Mouse (Mus musculus): ENCODE measurements at regions not wholly inside any gene's neighbourhood (a gene's known extent, or its start where the extent isn't known, plus 50 kb on each side); places are given as distances from the start of the nearest gene placed in this dataset.
"Not testable (repeated sequence)": the region's sequence is repeated elsewhere in the genome, so short reads cannot be mapped to it uniquely, and the experiment has no call there.

DNA sequence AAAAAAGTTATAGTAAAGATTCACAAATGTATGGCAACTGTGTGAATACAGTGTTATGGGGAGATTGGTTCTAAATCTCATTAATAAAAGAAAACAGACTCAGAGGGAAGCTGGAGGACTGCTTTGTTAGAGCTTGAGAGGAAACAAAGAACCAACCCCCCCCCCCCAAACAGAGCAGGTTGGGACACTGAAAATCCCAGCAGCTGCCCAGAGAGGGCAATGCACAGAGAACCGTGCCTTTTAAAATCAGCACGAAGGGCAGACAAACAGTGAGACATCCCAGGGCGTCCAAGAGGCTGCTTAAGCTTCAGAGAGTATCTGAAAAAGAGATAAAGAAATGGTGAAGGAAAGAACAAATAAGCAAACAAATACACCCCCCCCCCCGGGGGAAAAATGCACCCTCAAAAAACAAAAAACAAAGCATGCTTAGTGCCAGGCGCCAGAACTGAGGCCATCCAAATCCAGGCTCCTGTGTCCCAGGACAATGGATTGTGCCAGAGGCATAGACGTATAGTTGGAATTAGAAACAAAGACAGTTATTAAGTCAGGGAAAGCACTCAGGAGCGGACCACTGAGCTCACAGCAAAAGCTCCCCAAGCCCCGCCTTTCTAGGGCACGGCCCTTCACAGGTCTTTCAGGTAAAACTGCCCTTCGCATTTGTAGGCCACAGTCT is 215.7 kb downstream of the Dact1 start:
- DNase-seq (ENCODE audit: low spot score in 2 of 2) = no peak

DNA sequence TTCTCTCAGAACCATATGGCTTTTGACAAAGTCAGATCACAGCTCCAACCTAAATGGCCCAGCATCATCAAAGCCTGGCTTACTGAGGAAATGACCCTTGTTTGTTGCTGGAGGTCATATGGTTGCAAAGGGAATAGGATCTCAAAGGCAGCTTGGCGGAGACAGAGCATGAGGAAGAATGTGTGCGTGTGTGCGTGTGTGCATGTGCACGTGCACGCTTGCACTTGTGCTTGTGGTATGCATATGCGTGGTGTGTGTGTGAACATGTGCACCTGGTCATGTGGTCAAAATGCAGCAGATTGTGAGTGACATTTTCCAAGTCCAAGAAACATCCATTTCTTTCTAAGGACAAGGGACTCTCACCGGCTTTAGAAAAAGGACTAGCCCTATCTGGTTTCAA is 216.9 kb downstream of the Dact1 start:
- DNase-seq (ENCODE audit: low spot score in 2 of 2) = no peak

DNA sequence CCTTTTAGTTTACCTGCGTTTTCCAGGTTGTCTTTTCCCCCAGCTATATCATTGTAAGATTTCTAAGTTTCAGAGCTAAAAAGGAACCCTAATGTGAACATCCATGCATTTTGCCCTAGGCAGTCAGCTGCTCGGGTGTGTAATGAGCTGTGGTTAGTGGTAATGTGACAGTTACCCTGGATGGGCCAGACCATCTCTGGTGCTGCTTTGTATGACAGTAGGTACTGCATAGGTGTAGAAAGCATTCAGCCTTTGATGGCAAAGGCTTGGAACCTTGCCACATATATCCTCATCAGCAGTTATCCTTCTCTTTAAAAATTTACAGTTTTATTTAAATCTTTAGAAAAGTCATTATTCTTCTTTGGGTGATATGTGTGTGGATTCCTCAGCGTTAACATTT is 222.5 kb downstream of the Dact1 start:
- no peak for DNase-seq (ENCODE audit: low spot score in 2 of 2)

DNA sequence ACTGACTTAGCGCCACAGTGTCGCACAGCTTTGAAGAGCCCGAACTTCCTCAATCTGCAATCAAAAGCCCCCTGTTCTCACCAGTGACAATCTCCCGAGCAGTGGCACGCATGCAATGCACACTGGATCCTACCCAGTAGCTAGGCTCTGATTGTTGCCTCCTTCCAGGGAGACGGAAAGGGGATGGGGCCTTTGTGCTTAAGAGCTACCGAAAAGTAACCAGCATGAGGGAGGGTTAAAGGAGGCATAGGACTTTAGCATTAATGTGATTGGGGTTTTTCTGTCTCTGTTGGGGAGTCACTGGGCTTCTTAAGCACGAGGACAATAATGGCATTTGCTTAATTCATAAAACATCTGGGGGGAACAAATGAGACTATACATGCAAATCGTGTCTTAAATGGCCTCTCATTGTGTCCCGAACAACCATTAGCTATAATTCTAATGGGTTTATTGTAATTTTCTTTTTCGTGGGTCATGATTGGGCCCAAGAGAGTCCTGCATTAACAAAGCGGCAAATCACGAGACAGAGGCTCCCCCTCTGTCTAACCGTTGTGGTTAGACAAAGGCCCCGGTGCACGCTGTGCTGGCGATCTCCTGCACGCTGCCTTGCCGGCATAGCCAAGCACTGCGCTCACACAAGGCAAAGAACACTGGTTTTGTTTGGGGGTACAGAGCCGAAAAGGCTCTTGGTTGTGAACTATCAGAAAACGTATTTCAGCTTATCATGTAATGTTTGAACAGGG is 223.2 kb downstream of the Dact1 start:
- no peak for DNase-seq (ENCODE audit: low spot score in 2 of 2)

DNA sequence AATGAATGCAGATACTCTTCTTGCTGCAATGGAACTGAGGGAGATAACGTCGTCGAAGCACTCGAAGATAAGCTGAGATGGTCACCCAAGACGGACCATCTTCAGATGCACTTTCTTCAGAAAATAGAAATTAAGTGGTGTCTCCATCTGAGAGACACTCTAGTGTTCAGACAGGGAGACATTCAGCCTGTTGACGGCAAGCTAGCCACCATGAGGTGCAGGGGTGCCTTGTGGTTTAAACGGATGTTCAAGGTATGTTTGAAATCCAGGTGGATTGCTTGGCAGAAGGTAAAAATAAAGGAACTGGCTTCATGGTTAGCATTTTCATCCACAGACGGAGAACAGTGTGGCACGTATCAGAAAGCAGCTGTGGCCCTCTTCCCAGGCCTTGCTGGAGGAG is 224.0 kb downstream of the Dact1 start:
- no peak for DNase-seq (ENCODE audit: low spot score in 2 of 2)

DNA sequence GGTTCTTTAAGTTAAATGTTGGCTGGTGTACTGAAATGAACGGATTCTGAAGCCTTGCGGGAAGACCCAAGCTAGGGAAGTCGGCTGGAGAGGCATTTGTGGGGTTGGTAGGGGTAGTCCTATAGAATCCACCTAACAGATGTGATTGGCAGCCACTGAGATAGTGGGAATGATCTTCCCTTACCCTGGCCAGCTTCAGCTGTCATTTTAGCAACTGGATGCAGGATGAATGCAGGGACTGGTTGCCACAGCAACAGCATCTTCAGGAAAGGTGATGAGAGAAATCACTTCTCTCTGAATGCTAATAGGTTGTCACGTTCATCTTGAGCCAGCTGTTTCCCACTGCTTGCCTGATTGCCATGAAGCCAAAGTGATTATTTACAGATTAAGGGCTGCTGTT is 224.5 kb downstream of the Dact1 start:
- DNase-seq (ENCODE audit: low spot score in 2 of 2) = no peak

DNA sequence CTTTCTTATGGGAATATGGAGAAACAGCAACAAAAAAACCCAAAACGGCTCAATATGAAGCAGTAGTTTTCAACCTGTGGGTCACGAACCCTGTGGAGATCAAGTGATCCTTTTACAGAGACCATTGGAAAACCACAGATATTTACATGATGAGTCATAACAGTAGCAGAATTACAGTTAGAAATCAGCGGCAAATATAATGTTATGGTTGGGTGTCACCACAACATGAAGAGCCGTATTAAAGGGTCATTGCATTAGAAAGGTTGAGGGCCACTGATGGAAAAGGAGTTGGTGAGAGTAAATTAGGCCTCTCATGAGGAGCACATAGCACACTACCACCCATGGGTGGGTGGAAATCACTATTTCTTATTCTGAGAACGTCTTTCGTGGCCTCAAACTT is 225.6 kb downstream of the Dact1 start:
- DNase-seq (ENCODE audit: low spot score in 2 of 2) = no peak

DNA sequence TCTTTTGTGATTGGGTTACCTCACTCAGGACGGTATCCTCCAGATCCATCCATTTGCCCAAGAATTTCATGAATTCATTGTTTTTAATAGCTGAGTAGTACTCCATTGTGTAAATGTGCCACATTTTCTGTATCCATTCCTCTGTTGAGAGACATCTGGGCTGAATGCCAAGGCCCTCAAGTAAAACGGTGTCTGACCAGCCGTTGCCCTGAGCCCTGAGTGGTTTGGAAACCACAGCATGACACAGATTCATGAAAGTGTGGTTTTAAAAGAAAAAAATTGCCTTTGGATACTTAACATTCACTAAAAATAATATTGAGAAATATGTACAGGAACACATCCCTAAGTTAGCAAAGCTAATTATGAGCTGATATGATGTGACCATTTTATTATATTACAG is 226.1 kb downstream of the Dact1 start:
- not testable (repeated sequence) for DNase-seq (ENCODE audit: low spot score in 2 of 2)

DNA sequence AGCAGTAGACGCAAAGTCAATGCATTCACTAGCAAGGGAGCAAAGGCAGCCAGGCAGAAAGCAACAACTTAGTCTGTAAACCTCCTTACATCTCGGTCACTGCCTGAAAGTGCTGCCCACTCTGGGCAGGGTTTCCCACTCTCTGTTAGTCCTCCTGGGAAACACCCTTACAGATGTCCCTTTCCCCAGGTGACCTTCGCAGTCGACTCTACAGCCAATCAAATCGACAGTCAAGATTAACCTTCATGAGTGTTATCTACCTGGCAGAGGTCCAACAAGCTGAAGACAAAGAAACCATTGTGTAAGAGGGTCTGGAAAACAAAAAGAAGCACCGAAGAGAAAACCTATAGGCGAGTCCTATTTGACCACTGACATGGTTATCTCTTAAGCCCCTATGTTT is 229.0 kb downstream of the Dact1 start:
- DNase-seq (ENCODE audit: low spot score in 2 of 2) = no peak

DNA sequence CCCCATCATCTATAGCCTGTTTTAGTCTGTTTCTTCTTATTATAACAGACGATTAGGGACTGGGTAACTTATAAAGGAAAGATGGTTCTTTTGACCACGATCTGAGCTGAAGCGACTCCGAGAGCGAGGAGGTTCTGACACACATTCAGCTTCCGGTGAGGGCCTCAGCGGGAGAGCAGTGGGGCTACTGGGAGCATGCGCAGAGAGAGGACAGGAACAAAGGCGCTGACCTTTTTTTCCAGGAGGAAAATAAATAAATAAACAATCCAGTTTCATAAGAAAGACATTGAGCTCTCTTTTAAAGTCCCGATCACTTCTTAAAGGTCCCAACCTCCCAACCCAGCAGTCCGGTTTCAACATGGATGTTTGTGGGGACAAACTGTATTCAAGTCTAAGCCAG is 230.6 kb downstream of the Dact1 start:
- DNase-seq (ENCODE audit: low spot score in 2 of 2) = no peak

DNA sequence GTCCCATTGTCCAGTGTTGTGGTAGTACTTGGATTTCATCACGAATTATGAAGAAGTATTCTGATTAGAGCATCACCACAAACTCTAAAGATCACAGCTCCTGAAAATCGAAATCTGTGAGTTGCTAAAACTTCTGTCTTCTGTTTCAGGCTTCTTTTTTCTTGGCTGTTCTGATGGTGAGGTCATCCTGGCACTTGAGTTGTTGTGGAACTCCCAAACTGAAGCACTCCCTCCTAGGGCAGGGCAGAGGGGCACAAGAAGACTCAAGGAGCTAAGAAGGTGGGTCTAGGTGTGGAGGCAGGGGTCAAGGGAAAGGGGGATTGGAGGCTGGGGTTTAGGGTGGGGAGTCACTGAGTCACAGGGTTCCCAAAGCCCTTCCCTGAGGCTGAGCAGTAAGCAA is 232.3 kb downstream of the Dact1 start:
- DNase-seq (ENCODE audit: low spot score in 2 of 2) = peak in 1 of 2 experiments; percentile 23

DNA sequence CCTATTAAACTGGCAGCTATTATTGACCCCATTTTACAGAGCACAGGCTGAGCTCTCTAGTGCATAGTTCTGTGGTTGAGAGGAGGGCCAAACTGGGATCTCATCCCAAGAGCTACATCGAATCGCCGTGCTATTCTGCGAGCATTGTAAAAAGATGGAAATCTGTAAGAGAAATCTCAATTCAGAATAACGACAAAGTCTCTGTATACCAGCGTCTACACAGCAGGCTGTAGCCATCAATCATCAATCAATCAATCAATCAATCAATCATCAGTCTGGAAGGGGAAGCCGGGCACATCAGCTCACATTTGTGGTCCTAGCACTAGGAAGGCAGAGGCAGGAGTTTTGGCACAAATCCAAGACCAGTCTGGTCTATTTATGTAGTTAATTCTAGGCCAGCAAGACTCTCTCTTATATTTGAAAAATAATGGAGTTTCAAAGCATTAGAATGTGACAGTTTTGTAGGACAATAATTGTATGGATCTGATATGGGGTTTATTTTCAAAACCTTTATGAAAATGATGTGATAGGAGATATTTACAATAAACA is 234.0 kb downstream of the Dact1 start:
- no peak for DNase-seq (ENCODE audit: low spot score in 2 of 2)

DNA sequence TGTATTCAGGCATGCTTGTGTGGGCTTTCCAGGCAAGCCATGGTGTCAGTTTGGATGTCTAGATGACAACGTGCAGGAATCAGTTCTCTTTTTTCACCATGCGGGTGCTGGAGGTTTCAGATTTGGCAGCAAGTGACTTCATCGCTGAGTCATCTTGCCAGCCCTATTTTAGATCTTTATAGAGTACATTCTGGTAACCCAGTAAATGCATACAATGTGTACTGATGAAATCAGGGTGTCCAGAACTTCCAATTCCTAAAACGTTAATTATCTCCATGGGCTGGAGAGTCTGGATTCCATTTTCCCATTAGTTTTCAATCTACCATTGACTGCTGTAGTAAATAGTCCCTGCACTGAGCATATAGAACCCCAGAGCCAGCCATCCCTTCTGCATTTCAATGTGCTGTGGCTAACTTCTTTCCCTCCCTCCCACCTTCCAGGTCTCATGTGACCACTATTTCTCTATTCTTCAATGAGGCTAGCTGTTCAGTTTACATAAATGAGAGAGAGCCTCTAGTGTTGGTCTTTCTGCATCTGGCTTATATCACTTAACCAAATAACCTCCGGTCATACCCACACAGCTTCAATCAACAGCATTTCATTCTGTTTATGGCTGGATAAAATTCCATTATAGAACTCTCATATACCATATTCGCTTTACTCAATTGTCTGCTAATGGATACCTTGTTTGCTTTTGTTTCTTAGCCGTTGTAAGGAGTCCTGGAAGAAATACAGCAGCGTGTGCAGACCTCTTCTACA is 234.9 kb downstream of the Dact1 start:
- DNase-seq (ENCODE audit: low spot score in 2 of 2) = no peak

DNA sequence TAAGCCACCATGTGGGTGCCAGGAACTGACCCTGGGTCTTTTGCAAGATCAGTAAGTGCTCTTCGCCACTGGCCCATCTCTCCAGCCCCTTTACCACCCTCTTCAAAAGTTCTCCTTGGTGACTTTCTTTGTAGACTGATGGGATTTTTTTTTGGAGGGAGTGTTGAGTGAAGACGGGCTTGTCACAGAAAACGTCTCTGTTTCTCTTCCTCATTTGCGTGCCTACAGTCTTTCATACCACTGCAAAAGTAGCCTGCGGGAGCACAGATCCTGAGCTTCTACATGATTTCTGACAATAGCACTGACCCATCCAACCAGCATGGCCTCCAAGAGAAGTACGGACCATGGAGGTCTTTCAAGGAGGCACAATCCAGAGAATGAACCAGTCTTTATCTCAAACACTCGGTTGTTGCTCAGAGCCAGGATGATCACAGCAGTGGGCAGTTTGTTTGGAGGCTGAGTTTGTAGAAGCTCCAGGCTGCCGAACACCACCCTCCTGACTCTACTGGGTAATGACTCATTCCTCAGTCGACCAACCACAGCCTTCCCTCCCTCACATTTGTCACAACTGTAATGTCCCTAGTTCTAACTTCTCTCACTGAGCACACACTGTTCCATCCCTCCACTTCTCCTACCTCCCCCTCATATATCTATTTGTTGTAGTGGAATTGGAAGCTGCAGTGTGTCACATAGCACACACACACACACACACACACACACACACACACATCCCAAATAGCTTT is 237.0 kb downstream of the Dact1 start:
- DNase-seq (ENCODE audit: low spot score in 2 of 2) = no peak

DNA sequence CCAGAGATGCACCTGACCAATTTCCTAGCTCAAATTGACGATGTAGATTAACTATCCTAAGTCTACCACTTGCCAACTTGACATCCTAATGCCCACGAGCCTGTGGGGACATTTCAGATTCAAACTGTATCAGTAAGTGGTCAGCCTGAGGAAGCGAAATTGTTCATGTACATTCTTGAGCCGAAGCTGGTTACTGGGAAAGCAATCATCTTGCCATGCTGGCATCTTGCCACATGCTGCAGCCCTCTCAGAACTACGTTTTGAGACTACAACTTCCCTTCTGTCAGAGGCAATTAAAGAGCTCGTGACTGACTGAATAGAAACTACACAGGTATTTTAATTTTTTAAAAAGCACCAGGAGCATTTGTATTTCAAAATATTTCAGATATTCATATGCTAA is 239.7 kb downstream of the Dact1 start:
- no peak for DNase-seq (ENCODE audit: low spot score in 2 of 2)

DNA sequence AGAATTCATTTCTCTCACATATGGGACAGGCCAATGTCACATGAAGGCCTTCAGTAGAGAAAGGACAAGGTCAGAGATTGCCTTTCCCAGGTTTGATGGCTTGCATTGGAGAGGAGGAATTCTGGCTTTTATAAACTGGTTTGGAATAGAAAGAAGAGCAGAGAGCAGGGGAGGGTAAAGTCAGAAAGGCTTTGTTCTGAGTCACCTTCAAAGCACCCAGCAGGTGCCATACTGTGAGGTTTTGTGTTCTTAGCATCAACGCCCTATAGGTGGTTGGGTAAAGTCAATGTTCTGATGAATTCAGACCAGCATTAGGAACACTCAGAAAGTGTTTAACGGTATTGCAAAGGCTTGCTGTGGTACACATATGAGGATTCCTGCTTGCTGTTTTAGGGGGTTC is 244.5 kb downstream of the Dact1 start:
- no peak for DNase-seq (ENCODE audit: low spot score in 2 of 2)

DNA sequence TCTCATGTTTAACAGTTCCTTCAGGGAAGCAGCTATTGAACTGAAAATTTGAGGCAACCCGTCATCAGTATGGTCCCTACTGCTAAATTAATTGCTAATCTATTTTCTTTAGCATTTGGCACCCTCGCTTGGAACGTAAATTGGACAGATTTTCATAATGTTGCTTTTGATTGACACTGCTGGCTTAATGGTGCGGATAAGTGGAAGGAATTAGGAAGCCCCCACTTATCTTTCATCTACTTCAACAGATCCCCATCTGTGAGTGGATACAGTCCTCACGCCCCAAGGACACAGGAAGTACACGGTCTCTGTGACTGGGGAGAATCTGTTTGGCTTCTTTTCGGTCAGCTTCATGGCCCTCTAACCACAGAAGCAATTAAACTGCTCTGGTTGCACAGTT is 251.6 kb downstream of the Dact1 start:
- no peak for DNase-seq (ENCODE audit: low spot score in 2 of 2)

DNA sequence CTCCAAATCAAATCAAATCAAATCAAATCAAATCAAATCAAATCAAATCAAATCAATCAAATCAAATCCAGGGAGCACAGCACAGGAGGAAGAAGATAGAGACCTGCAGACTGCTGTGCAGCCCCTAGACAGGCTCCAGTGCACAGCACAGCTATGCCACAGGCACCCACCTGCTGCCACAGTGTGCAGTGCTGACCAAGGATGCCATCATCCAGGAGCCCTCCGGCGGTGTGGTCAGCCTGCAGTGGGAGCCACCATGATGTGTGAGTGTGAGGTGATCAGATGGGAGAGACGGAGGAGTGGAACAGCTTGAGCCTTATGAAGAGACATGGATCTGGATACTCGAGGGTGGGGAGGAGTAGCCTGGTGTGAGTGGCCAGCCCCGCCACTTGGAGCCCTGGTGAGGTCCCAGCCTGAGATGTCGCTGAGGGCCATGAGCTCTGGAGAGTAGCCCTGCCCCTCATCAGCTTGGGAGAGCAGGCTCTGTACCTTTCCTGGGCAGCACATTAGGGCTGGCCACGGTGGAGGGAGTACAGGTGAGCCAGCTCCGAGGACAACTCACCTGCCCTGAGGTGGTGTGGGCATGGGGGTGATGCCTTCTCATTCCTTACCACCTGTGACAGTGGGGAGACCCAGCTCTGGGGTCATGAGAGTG is 252.4 kb downstream of the Dact1 start:
- no peak for DNase-seq (ENCODE audit: low spot score in 2 of 2)

DNA sequence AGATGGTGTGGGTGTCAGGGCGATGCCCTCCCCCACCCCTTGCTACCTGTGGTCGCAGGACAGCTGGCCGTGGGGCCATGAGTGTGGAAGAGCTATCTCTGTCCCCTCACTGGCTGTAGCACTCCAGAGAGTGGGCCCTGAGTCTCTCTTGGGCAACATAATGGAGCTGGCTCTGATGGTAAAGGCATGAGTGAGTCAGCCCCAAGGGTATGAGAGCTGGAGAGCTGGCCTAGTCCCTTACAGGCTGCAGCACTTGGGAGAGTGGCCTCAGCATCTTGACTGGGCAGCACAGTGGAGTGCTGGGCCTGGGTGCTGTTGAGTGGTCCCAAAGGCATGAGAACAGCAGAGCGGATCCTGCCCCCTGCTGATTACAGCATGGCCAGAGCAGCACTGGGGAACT is 253.5 kb downstream of the Dact1 start:
- DNase-seq (ENCODE audit: low spot score in 2 of 2) = no peak

DNA sequence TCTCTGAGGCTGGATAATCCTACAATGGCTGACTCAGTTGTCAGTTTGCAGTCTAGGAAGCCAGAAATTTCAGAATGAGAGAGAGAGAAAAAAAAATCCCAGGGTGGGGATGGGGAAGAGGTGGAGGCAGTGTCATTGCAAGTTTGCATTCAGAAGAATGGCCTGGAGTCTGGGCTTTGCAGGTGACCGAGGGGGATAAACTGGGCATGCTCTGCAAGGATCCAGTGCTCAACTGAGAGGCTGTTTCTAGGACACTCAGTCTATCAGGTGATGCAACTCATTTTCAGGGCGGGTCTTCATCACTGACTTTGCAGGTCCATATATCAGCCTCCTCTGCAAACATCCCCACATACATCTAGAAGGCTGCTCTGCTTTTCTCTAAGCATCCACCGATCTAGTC is 256.7 kb downstream of the Dact1 start:
- no peak for DNase-seq (ENCODE audit: low spot score in 2 of 2)

DNA sequence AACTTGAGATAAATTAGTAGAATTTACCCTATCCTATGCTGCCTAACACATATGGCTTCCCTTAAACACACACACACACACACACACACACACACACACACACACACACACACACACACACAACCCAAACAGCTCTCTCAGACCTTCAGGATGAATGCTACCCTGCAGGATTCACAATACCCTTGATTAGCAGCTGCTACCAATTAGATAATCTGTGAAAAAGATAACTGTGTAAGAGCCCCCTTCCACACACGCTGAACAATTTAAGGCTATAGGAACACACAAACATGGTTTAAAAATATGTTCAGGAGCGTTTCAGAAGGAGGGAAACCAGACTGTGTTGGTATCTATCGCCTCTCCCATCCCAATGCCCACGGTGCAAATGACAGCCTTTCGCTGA is 258.6 kb downstream of the Dact1 start:
- DNase-seq (ENCODE audit: low spot score in 2 of 2) = no peak
